Comparison of ENCODE assay signal across 8 mouse cellular contexts in genomic region chr19:46043380-46043779, GRCm38 (mm10). TPM values are rescaled to one million over a fixed set of nuclear protein-coding genes. Genes with fewer than 3 reads are reported as not detected.
DNase-seq lines count a peak whose midpoint lies in the region; ATAC-seq and TF ChIP-seq lines count a peak whose summit lies in the region.

No protein-coding gene starts in this region.

- no peaks in the 10 kb centered on the region for H3K9me3 ChIP-seq in kidney, embryonic 14.5 days (ENCODE audit: control insufficient read depth, low read length)
- H3K9me3 ChIP-seq in embryonic facial prominence, embryonic 11.5 days (replicated peaks; ENCODE audit: control insufficient read depth, low read length), result no peaks in the 10 kb centered on the region
- no peaks in the 10 kb centered on the region for H3K9me3 ChIP-seq in liver, embryonic 15.5 days (replicated peaks)

- peak overlapping the region; percentile 80 for H3K4me3 ChIP-seq in kidney, embryonic 14.5 days (ENCODE audit: low read length)
- H3K4me3 ChIP-seq in embryonic facial prominence, embryonic 11.5 days (ENCODE audit: low read depth, low read length), result peak overlapping the region; percentile 95; the same call in 1 of the 2 replicates
- peak overlapping the region; percentile 89; the same call in 1 of the 2 replicates for H3K4me3 ChIP-seq in liver, embryonic 15.5 days (replicated peaks)
- peak overlapping the region; percentile 44 for H3K4me3 ChIP-seq in olfactory bulb, adult 2 months (ENCODE audit: insufficient read depth, low read depth, low read length)

- H3K36me3 ChIP-seq in kidney, embryonic 14.5 days (ENCODE audit: control insufficient read depth, insufficient read depth, low read length), result no peaks in the 10 kb centered on the region
- no peaks in the 10 kb centered on the region for H3K36me3 ChIP-seq in embryonic facial prominence, embryonic 11.5 days (replicated peaks; ENCODE audit: control insufficient read depth, insufficient read depth, low read depth, low read length)
- H3K36me3 ChIP-seq in liver, embryonic 15.5 days (replicated peaks), result no peaks in the 10 kb centered on the region

- peaks cover 59% of the 10 kb centered on the region for H3K4me1 ChIP-seq in kidney, embryonic 14.5 days (ENCODE audit: control insufficient read depth, insufficient read depth, low read length)
- H3K4me1 ChIP-seq in embryonic facial prominence, embryonic 11.5 days (ENCODE audit: control insufficient read depth, insufficient read depth, low read length), result peaks cover 12% of the 10 kb centered on the region
- H3K4me1 ChIP-seq in liver, embryonic 15.5 days (replicated peaks), result peaks cover 77% of the 10 kb centered on the region
- peaks cover 46% of the 10 kb centered on the region for H3K4me1 ChIP-seq in olfactory bulb, adult 2 months (ENCODE audit: control insufficient read depth, insufficient read depth, low read length)

- TF ChIP-seq CTCF in olfactory bulb, adult 2 months (IDR thresholded peaks at IDR 0.05; ENCODE audit: insufficient read depth, low read depth, low read length), result no peak

- no peak for ATAC-seq in kidney, embryonic 14.5 days (ENCODE audit: low FRiP score, low TSS enrichment)
- ATAC-seq in embryonic facial prominence, embryonic 11.5 days (replicated peaks; ENCODE audit: insufficient number of reproducible peaks, low FRiP score, low TSS enrichment, low read depth), result no peak
- no peak for ATAC-seq in liver, embryonic 15.5 days (ENCODE audit: insufficient read depth)

- peak overlapping the region; percentile 93 for H3K27ac ChIP-seq in kidney, embryonic 14.5 days (ENCODE audit: low read depth, low read length)
- H3K27ac ChIP-seq in embryonic facial prominence, embryonic 11.5 days (replicated peaks; ENCODE audit: low read depth, low read length), result peak overlapping the region; percentile 92; the same call in 1 of the 2 replicates
- peak overlapping the region; percentile 93; the same call in 1 of the 2 replicates for H3K27ac ChIP-seq in liver, embryonic 15.5 days (replicated peaks)
- H3K27ac ChIP-seq in olfactory bulb, adult 2 months (ENCODE audit: insufficient read depth, low read depth, low read length), result peak overlapping the region; percentile 23; the same call in 1 of the 2 replicates

- DNase-seq in kidney, adult 9 months, result no peak
- no peak for DNase-seq in embryonic facial prominence, embryonic 11.5 days (ENCODE audit: low spot score)
- peak; percentile 45 for DNase-seq in heart, postnatal 4 days
- no peak for DNase-seq in T-cell, adult 2 months (ENCODE audit: low spot score)
- no peak for DNase-seq in thymus, postnatal 0 days (ENCODE audit: low spot score)

- H3K27me3 ChIP-seq in kidney, embryonic 14.5 days (ENCODE audit: control insufficient read depth, insufficient read depth, low read length), result no peaks in the 10 kb centered on the region
- no peaks in the 10 kb centered on the region for H3K27me3 ChIP-seq in embryonic facial prominence, embryonic 11.5 days (ENCODE audit: control insufficient read depth, insufficient read depth, low read length)
- peaks cover 31% of the 10 kb centered on the region for H3K27me3 ChIP-seq in liver, embryonic 15.5 days

- TF ChIP-seq POLR2A in olfactory bulb, adult 2 months (IDR thresholded peaks at IDR 0.05; ENCODE audit: insufficient read depth, low read depth, low read length), result no peak

- H3K9ac ChIP-seq in kidney, embryonic 14.5 days (ENCODE audit: low read depth, low read length), result peak overlapping the region; percentile 94; the same call in 1 of the 2 replicates
- H3K9ac ChIP-seq in embryonic facial prominence, embryonic 11.5 days (replicated peaks; ENCODE audit: low read length), result peak overlapping the region; percentile 94; the same call in 1 of the 2 replicates
- peak overlapping the region; percentile 86; the same call in 1 of the 2 replicates for H3K9ac ChIP-seq in liver, embryonic 15.5 days

- peak overlapping the region; percentile 75 for H3K4me2 ChIP-seq in kidney, embryonic 14.5 days (replicated peaks; ENCODE audit: low read depth, low read length)
- H3K4me2 ChIP-seq in embryonic facial prominence, embryonic 11.5 days (ENCODE audit: low read depth, low read length), result peak overlapping the region; percentile 81
- H3K4me2 ChIP-seq in liver, embryonic 15.5 days, result peak overlapping the region; percentile 99

- WGBS in kidney, embryonic 14.5 days, result 68% methylated on average over 7 of the region's 7 CpGs
- WGBS in embryonic facial prominence, embryonic 11.5 days, result 67% methylated on average over 7 of the region's 7 CpGs
- 46% methylated on average over 7 of the region's 7 CpGs for WGBS in liver, embryonic 15.5 days (ENCODE audit: insufficient replicate concordance)
- WGBS in olfactory bulb, adult 2 months, result 13% methylated on average over 7 of the region's 7 CpGs

RNA-seq across cellular contexts. Expression of gene Pprc1, which starts 1.3 kb away (rescaled TPM):
- 39.5 and 54.4 TPM in 2 replicates for polyA plus RNA-seq in kidney, embryonic 14.5 days (2014; fragmentation: Nextera tagmentation; extraction: Ambion mirVana)
- polyA plus RNA-seq in embryonic facial prominence, embryonic 11.5 days (2014; fragmentation: Nextera tagmentation; extraction: Ambion mirVana), result 46.7 and 57.0 TPM in 2 replicates
- 10 to 100 TPM; 31.4 to 35.1 TPM for total RNA-seq in heart, postnatal 4 days (2021)
- 15.7 and 17.0 TPM in 2 replicates for polyA plus RNA-seq in liver, embryonic 15.5 days (2015; fragmentation: Nextera tagmentation; extraction: Ambion mirVana)
- not detected in 2 replicates for polyA plus RNA-seq in olfactory bulb, adult 2 months (2012; ENCODE audit: insufficient read depth, insufficient read length, low replicate concordance, missing spikeins)
- polyA plus RNA-seq in thymus, postnatal 0 days (2015; fragmentation: Nextera tagmentation; extraction: Ambion mirVana), result 11.6 and 12.8 TPM in 2 replicates

RNA-seq across cellular contexts. Expression of gene Ldb1, which starts 1.6 kb away (rescaled TPM):
- 79.6 and 97.2 TPM in 2 replicates for polyA plus RNA-seq in kidney, embryonic 14.5 days (2014; fragmentation: Nextera tagmentation; extraction: Ambion mirVana)
- polyA plus RNA-seq in embryonic facial prominence, embryonic 11.5 days (2014; fragmentation: Nextera tagmentation; extraction: Ambion mirVana), result 80.7 and 84.4 TPM in 2 replicates
- 10 to 100 TPM; 76.3 to 81.5 TPM for total RNA-seq in heart, postnatal 4 days (2021)
- 27.0 and 31.2 TPM in 2 replicates for polyA plus RNA-seq in liver, embryonic 15.5 days (2015; fragmentation: Nextera tagmentation; extraction: Ambion mirVana)
- polyA plus RNA-seq in olfactory bulb, adult 2 months (2012; ENCODE audit: insufficient read depth, insufficient read length, low replicate concordance, missing spikeins), result 245 TPM in 1 of 2 replicates, not detected in the other
- polyA plus RNA-seq in thymus, postnatal 0 days (2015; fragmentation: Nextera tagmentation; extraction: Ambion mirVana), result 140 and 157 TPM in 2 replicates

RNA-seq across cellular contexts. Expression of gene Nolc1, which starts 32.3 kb away (rescaled TPM):
- polyA plus RNA-seq in kidney, embryonic 14.5 days (2014; fragmentation: Nextera tagmentation; extraction: Ambion mirVana), result 80.6 and 114 TPM in 2 replicates
- polyA plus RNA-seq in embryonic facial prominence, embryonic 11.5 days (2014; fragmentation: Nextera tagmentation; extraction: Ambion mirVana), result 114 and 132 TPM in 2 replicates
- total RNA-seq in heart, postnatal 4 days (2021), result 10 to 100 TPM; 31.4 to 32.0 TPM
- 47.3 and 48.8 TPM in 2 replicates for polyA plus RNA-seq in liver, embryonic 15.5 days (2015; fragmentation: Nextera tagmentation; extraction: Ambion mirVana)
- polyA plus RNA-seq in olfactory bulb, adult 2 months (2012; ENCODE audit: insufficient read depth, insufficient read length, low replicate concordance, missing spikeins), result not detected in 2 replicates
- polyA plus RNA-seq in thymus, postnatal 0 days (2015; fragmentation: Nextera tagmentation; extraction: Ambion mirVana), result 90.2 and 102 TPM in 2 replicates

RNA-seq across cellular contexts. Expression of gene Hps6, which starts 40.1 kb away (rescaled TPM):
- polyA plus RNA-seq in kidney, embryonic 14.5 days (2014; fragmentation: Nextera tagmentation; extraction: Ambion mirVana), result 2.8 and 4.2 TPM in 2 replicates
- polyA plus RNA-seq in embryonic facial prominence, embryonic 11.5 days (2014; fragmentation: Nextera tagmentation; extraction: Ambion mirVana), result 1.9 and 2.4 TPM in 2 replicates
- 1 to 10 TPM; 5.6 to 5.8 TPM for total RNA-seq in heart, postnatal 4 days (2021)
- polyA plus RNA-seq in liver, embryonic 15.5 days (2015; fragmentation: Nextera tagmentation; extraction: Ambion mirVana), result 3.0 and 3.2 TPM in 2 replicates
- polyA plus RNA-seq in olfactory bulb, adult 2 months (2012; ENCODE audit: insufficient read depth, insufficient read length, low replicate concordance, missing spikeins), result not detected in 2 replicates
- 7.5 and 8.0 TPM in 2 replicates for polyA plus RNA-seq in thymus, postnatal 0 days (2015; fragmentation: Nextera tagmentation; extraction: Ambion mirVana)

RNA-seq across cellular contexts. Expression of gene Armh3, which starts 45.1 kb away (rescaled TPM):
- 9.0 and 17.0 TPM in 2 replicates for polyA plus RNA-seq in kidney, embryonic 14.5 days (2014; fragmentation: Nextera tagmentation; extraction: Ambion mirVana)
- 13.9 and 15.9 TPM in 2 replicates for polyA plus RNA-seq in embryonic facial prominence, embryonic 11.5 days (2014; fragmentation: Nextera tagmentation; extraction: Ambion mirVana)
- total RNA-seq in heart, postnatal 4 days (2021), result 10 to 100 TPM; 14.8 to 16.9 TPM
- polyA plus RNA-seq in liver, embryonic 15.5 days (2015; fragmentation: Nextera tagmentation; extraction: Ambion mirVana), result 4.0 and 4.1 TPM in 2 replicates
- not detected in 2 replicates for polyA plus RNA-seq in olfactory bulb, adult 2 months (2012; ENCODE audit: insufficient read depth, insufficient read length, low replicate concordance, missing spikeins)
- polyA plus RNA-seq in thymus, postnatal 0 days (2015; fragmentation: Nextera tagmentation; extraction: Ambion mirVana), result 10.4 and 10.7 TPM in 2 replicates

Comparison
In these comparisons a context has a peak if more than half of its experiments do, and no peak if none do; other contexts are left out.
1. H3K27ac ChIP-seq: peak in every context shown above with its lines; median percentile 93 in kidney, embryonic 14.5 days; 93 in liver, embryonic 15.5 days; 92 in embryonic facial prominence, embryonic 11.5 days; 23 in olfactory bulb, adult 2 months.
2. H3K4me3 ChIP-seq: peak in every context shown above with its lines; median percentile 95 in embryonic facial prominence, embryonic 11.5 days; 89 in liver, embryonic 15.5 days; 80 in kidney, embryonic 14.5 days; 44 in olfactory bulb, adult 2 months.